Mouse (Mus musculus): ENCODE data around the gene Pcsk1. TPM values are rescaled to one million over a fixed set of nuclear protein-coding genes. Genes with fewer than 3 reads are reported as not detected.

Gene Pcsk1
- polyA plus RNA-seq, 1 experiment from 2014 or later = 0.60 TPM

DNA sequence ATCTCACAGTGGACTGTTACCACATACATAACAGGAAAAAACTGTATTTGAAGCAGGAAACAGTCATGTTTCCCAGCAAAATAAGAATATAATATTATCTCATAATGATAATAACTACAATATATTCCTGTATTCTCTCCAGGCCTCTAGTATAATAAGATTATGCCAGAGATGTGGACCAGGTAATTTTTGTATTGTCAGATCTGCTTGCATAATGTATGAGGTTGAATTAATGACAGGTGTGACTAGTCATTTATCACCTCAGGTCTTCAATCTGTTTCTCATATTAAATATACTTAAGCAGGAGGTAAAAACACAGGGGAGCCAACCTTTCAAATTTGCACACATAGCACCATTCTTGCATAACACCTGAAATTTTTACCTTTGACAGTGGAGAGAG is 5.9 kb downstream of the Pcsk1 start:
- no peak overlapping the region for H3K4me2 ChIP-seq (replicated peaks; ENCODE audit: low read depth, low read length)
- H3K9me3 ChIP-seq (ENCODE audit: low read length) = no peaks in the 10 kb centered on the region
- no peaks in the 10 kb centered on the region for H3K27me3 ChIP-seq (replicated peaks; ENCODE audit: insufficient read depth, low read length)
- TF ChIP-seq CTCF (IDR thresholded peaks at IDR 0.05) = no peak
- no peak for TF ChIP-seq EP300 (IDR thresholded peaks at IDR 0.05)
- H3K9ac ChIP-seq (replicated peaks; ENCODE audit: low read depth) = no peak overlapping the region
- DNase-seq (ENCODE audit: low spot score) (no peak), ATAC-seq (no peak)
- no peak overlapping the region for H3K27ac ChIP-seq (ENCODE audit: low read length)
- no peaks in the 10 kb centered on the region for H3K36me3 ChIP-seq (ENCODE audit: insufficient read depth, low read length)
- H3K4me3 ChIP-seq (ENCODE audit: low read depth, low read length) = no peak overlapping the region
- H3K4me1 ChIP-seq (ENCODE audit: insufficient read depth, low read depth, low read length) = no peaks in the 10 kb centered on the region

- DNase-seq (ENCODE audit: low spot score) (no peak), ATAC-seq (no peak)
- no peak overlapping the region for H3K4me3 ChIP-seq (ENCODE audit: low read depth, low read length)
- no peaks in the 10 kb centered on the region for H3K27me3 ChIP-seq (replicated peaks; ENCODE audit: insufficient read depth, low read length)
- WGBS = 37% methylated on average over 2 of the region's 2 CpGs
- TF ChIP-seq EP300 (IDR thresholded peaks at IDR 0.05) (no peak), CTCF (IDR thresholded peaks at IDR 0.05) (no peak)
- no peaks in the 10 kb centered on the region for H3K9me3 ChIP-seq (ENCODE audit: low read length)
- no peak overlapping the region for H3K4me2 ChIP-seq (replicated peaks; ENCODE audit: low read depth, low read length)
- no peaks in the 10 kb centered on the region for H3K4me1 ChIP-seq (ENCODE audit: insufficient read depth, low read depth, low read length)
- no peak overlapping the region for H3K27ac ChIP-seq (ENCODE audit: low read length)
- no peaks in the 10 kb centered on the region for H3K36me3 ChIP-seq (ENCODE audit: insufficient read depth, low read length)
- H3K9ac ChIP-seq (replicated peaks; ENCODE audit: low read depth) = no peak overlapping the region
These were observed 23.5 kb downstream of the Pcsk1 start for GRCm38 (mm10) chr13:75113114-75113513.

DNA sequence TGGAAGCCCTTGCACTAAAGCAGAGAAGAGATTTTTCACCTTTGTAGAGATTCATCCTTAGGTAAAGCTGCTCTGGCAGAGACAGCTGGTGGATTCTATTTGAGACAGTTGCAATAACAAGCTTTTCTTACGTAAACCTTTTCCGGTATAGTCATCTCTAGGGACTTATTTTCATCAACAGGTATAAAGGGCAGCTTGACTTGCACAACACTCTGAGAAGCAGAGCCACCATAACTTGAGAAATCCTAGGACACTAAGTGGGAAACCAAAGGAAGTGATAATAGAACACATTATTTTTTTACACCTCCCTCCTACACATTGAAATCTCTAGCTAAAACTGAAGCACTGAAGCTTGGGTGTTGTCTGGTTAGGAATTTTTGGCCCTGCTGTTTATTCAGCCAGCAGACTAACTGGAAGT is 24.4 kb downstream of the Pcsk1 start:
- H3K27me3 ChIP-seq (replicated peaks; ENCODE audit: insufficient read depth, low read length) = no peaks in the 10 kb centered on the region
- 83% methylated on average over 2 of the region's 2 CpGs for WGBS
- no peak for DNase-seq (ENCODE audit: low spot score)
- H3K36me3 ChIP-seq (ENCODE audit: insufficient read depth, low read length) = no peaks in the 10 kb centered on the region
- no peak overlapping the region for H3K4me2 ChIP-seq (replicated peaks; ENCODE audit: low read depth, low read length)
- H3K4me1 ChIP-seq (ENCODE audit: insufficient read depth, low read depth, low read length) = no peaks in the 10 kb centered on the region
- no peak for ATAC-seq
- H3K4me3 ChIP-seq (ENCODE audit: low read depth, low read length) = no peak overlapping the region
- no peaks in the 10 kb centered on the region for H3K9me3 ChIP-seq (ENCODE audit: low read length)
- no peak overlapping the region for H3K9ac ChIP-seq (replicated peaks; ENCODE audit: low read depth)
- TF ChIP-seq EP300 (IDR thresholded peaks at IDR 0.05) = no peak
- no peak for TF ChIP-seq CTCF (IDR thresholded peaks at IDR 0.05)
- H3K27ac ChIP-seq (ENCODE audit: low read length) = no peak overlapping the region

DNA sequence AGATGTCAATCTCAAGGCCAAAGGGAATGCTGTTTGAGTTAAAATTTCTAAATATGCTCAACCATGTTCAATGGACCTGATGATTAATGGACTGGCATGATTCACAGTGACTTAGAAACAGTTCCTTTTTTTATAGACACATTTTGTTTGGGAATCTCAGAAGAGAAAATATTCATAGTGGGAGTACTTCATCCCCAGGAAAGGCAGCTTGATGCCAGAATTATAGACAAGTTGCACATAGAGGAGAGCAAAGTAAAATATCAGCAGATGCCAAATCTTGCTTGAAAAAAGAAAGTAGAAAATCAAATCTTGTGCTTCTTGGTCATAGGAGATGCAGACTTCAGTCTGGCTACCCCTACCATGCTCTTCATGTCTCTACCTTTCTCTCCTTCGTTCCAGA is 25.2 kb downstream of the Pcsk1 start:
- Histone ChIP-seq H3K9me3 (ENCODE audit: low read length) (no peaks in the 10 kb centered on the region), H3K27me3 (replicated peaks; ENCODE audit: insufficient read depth, low read length) (no peaks in the 10 kb centered on the region), H3K27ac (ENCODE audit: low read length) (no peak overlapping the region), H3K36me3 (ENCODE audit: insufficient read depth, low read length) (no peaks in the 10 kb centered on the region), H3K4me1 (ENCODE audit: insufficient read depth, low read depth, low read length) (no peaks in the 10 kb centered on the region), H3K4me3 (ENCODE audit: low read depth, low read length) (no peak overlapping the region), H3K9ac (replicated peaks; ENCODE audit: low read depth) (no peak overlapping the region), H3K4me2 (replicated peaks; ENCODE audit: low read depth, low read length) (no peak overlapping the region)
- no peak for TF ChIP-seq CTCF (IDR thresholded peaks at IDR 0.05)
- no peak for TF ChIP-seq EP300 (IDR thresholded peaks at IDR 0.05)
- 63% methylated on average over 1 of the region's 1 CpGs for WGBS
- DNase-seq (ENCODE audit: low spot score) (no peak), ATAC-seq (no peak)

- no peak overlapping the region for H3K4me2 ChIP-seq (replicated peaks; ENCODE audit: low read depth, low read length)
- no peaks in the 10 kb centered on the region for H3K9me3 ChIP-seq (ENCODE audit: low read length)
- H3K36me3 ChIP-seq (ENCODE audit: insufficient read depth, low read length) = no peaks in the 10 kb centered on the region
- ATAC-seq (no peak), DNase-seq (ENCODE audit: low spot score) (no peak)
- H3K4me1 ChIP-seq (ENCODE audit: insufficient read depth, low read depth, low read length) = no peaks in the 10 kb centered on the region
- H3K27ac ChIP-seq (ENCODE audit: low read length) = no peak overlapping the region
- TF ChIP-seq CTCF (IDR thresholded peaks at IDR 0.05) = no peak
- no peak for TF ChIP-seq EP300 (IDR thresholded peaks at IDR 0.05)
- no peaks in the 10 kb centered on the region for H3K27me3 ChIP-seq (replicated peaks; ENCODE audit: insufficient read depth, low read length)
- H3K9ac ChIP-seq (replicated peaks; ENCODE audit: low read depth) = no peak overlapping the region
- H3K4me3 ChIP-seq (ENCODE audit: low read depth, low read length) = no peak overlapping the region
These were observed 46.2 kb downstream of the Pcsk1 start for GRCm38 (mm10) chr13:75135833-75136232.

DNA sequence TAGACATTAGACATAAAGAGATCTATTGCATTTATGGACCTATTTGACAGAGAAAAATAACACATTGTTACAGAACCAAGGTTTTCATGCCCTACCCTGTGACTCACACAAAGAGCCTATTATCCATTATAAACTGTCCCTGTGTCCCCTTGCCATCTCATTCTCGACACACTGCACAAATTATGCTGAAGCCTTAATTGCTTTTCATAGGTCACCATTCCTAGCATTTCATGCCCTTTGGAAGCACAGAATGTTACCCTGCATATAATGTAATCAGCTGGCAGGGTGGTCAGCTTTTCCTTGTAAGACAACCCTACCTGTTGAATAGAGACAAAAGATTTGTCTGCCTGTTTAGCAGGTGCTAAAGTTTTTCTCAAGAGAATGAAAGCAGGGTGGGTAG is 71.0 kb downstream of the Pcsk1 start:
- TF ChIP-seq EP300 (IDR thresholded peaks at IDR 0.05) = no peak
- no peak for TF ChIP-seq CTCF (IDR thresholded peaks at IDR 0.05)
- no peaks in the 10 kb centered on the region for H3K4me1 ChIP-seq (ENCODE audit: insufficient read depth, low read depth, low read length)
- no peaks in the 10 kb centered on the region for H3K36me3 ChIP-seq (ENCODE audit: insufficient read depth, low read length)
- H3K9ac ChIP-seq (replicated peaks; ENCODE audit: low read depth) = no peak overlapping the region
- H3K9me3 ChIP-seq (ENCODE audit: low read length) = no peaks in the 10 kb centered on the region
- H3K27me3 ChIP-seq (replicated peaks; ENCODE audit: insufficient read depth, low read length) = no peaks in the 10 kb centered on the region
- 33% methylated on average over 1 of the region's 1 CpGs for WGBS
- no peak for DNase-seq (ENCODE audit: low spot score)
- no peak overlapping the region for H3K4me2 ChIP-seq (replicated peaks; ENCODE audit: low read depth, low read length)
- no peak overlapping the region for H3K27ac ChIP-seq (ENCODE audit: low read length)
- H3K4me3 ChIP-seq (ENCODE audit: low read depth, low read length) = no peak overlapping the region
- ATAC-seq = no peak

GRCm38 (mm10) chr13:75163408-75163807 is 73.8 kb downstream of the Pcsk1 start:
- Histone ChIP-seq H3K36me3 (ENCODE audit: insufficient read depth, low read length) (no peaks in the 10 kb centered on the region), H3K4me3 (ENCODE audit: low read depth, low read length) (no peak overlapping the region), H3K27ac (ENCODE audit: low read length) (no peak overlapping the region), H3K4me1 (ENCODE audit: insufficient read depth, low read depth, low read length) (no peaks in the 10 kb centered on the region), H3K9me3 (ENCODE audit: low read length) (no peaks in the 10 kb centered on the region), H3K27me3 (replicated peaks; ENCODE audit: insufficient read depth, low read length) (no peaks in the 10 kb centered on the region), H3K9ac (replicated peaks; ENCODE audit: low read depth) (no peak overlapping the region), H3K4me2 (replicated peaks; ENCODE audit: low read depth, low read length) (no peak overlapping the region)
- TF ChIP-seq EP300 (IDR thresholded peaks at IDR 0.05) (no peak), CTCF (IDR thresholded peaks at IDR 0.05) (no peak)
- WGBS = 33% methylated on average over 1 of the region's 1 CpGs
- ATAC-seq (no peak), DNase-seq (ENCODE audit: low spot score) (no peak)
